Mouse (Mus musculus): Measurements from ENCODE around the gene Cntnap1. TPM values are rescaled to one million over a fixed set of nuclear protein-coding genes. Genes with fewer than 3 reads are reported as not detected.
A peak's percentile ranks its signal among the peaks of the same experiment; 100 is the strongest.
"Not testable (repeated sequence)": the region's sequence is repeated elsewhere in the genome, so short reads cannot be mapped to it uniquely, and the experiment has no call there.

Cntnap1 gene
- polyA plus RNA-seq, 1 experiment from 2014 or later = 0.44 TPM

DNA sequence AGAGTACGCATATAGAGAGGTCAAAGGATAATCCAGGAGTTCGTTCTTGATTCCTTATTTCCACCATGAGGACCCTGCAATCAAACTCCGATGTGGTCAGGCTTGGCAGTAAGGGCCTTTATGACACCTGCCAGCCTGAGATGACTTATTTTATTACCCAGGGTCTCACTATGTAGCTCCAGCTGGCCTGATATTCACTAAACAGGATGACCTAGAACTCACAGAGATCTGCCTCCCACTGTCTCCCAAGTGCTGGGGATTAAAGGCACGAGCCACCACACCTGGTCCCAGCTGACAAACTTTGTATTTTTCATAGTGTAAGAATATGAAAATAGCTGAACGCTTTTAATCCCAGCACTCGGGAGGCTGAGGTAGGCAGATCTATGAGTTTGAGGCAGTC is 15.2 kb upstream of the Cntnap1 start:
- Histone ChIP-seq H3K27me3 (ENCODE audit: insufficient read depth, poor library complexity, severe bottlenecking) (peaks cover 18% of the 10 kb centered on the region), H3K4me1 (peaks cover 12% of the 10 kb centered on the region), H3K4me3 (no peak overlapping the region), H3K27ac (no peak overlapping the region), H3K9me3 (no peaks in the 10 kb centered on the region), H3K36me3 (no peaks in the 10 kb centered on the region)
- WGBS = 67% methylated on average over 6 of the region's 6 CpGs
- no peak for DNase-seq (ENCODE audit: low spot score)

DNA sequence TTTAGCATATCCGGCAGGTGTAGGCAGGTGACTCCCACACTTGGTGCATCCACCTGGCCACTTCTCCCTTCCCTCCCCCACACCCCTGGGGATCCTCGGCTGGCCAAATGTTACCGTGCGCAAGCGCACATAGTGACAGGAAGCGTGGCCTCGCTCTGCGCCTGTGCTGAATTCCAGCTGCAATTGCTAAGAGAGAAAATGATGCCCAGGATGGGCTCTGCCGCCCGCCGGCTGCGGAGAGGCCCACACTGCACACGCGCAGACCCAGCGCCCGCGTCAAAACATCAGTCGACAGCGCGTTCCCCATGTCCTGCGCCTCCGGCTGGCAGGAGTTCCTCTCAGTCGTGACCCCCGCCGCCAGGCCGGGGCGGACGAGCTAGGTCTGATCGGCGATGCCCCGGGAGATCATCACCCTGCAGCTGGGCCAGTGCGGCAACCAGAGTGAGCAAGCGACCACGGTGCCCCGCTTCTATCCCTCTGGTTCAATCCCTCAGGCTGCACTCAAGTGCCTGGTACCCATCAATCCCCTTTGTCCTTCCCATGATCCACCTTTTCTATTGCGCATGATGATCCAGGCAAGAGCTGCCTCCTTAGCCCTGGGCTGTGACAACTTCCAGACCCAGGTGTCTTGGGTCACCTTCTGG is 14.5 kb upstream of the Cntnap1 start, which contains the start of gene Tubg2:
TSS of gene Tubg2 (plus strand) at position 180 of the 644 bp plus-strand sequence.
- H3K27ac ChIP-seq = peak within 1 kb of the TSS; percentile 82
- DNase-seq (ENCODE audit: low spot score) = peak; percentile 86
- H3K4me3 ChIP-seq = peak within 1 kb of the TSS; percentile 59
- H3K9me3 ChIP-seq = no peaks in the 10 kb centered on the region
- peaks cover 21% of the 10 kb centered on the region for H3K27me3 ChIP-seq (ENCODE audit: insufficient read depth, poor library complexity, severe bottlenecking)
- 2% methylated on average over 36 of the region's 36 CpGs for WGBS
- no peaks in the 10 kb centered on the region for H3K36me3 ChIP-seq
- peaks cover 12% of the 10 kb centered on the region for H3K4me1 ChIP-seq

DNA sequence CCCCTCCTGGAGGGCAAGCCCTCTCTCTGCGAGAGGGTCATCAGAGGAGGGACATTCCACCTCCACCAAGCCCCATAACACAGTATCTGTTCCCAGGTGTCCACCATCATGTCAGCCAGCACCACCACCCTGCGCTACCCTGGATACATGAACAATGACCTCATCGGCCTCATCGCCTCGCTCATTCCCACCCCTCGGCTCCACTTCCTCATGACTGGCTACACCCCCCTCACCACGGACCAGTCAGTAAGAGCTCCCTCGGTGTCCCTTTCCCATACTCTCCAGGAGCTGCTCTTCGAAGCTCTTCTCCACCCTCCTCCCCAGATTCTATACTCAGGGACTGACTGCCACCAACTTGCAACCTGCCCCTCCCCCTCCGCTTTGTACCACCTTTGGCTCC is 10.2 kb upstream of the Cntnap1 start:
- not testable (repeated sequence) for H3K4me3 ChIP-seq; H3K9me3 ChIP-seq; H3K27ac ChIP-seq; DNase-seq (ENCODE audit: low spot score)
- H3K4me1 ChIP-seq = peaks cover 36% of the 10 kb centered on the region
- peaks cover 33% of the 10 kb centered on the region for H3K36me3 ChIP-seq
- H3K27me3 ChIP-seq (ENCODE audit: insufficient read depth, poor library complexity, severe bottlenecking) = peaks cover 64% of the 10 kb centered on the region
- WGBS = 66% methylated on average over 9 of the region's 10 CpGs

DNA sequence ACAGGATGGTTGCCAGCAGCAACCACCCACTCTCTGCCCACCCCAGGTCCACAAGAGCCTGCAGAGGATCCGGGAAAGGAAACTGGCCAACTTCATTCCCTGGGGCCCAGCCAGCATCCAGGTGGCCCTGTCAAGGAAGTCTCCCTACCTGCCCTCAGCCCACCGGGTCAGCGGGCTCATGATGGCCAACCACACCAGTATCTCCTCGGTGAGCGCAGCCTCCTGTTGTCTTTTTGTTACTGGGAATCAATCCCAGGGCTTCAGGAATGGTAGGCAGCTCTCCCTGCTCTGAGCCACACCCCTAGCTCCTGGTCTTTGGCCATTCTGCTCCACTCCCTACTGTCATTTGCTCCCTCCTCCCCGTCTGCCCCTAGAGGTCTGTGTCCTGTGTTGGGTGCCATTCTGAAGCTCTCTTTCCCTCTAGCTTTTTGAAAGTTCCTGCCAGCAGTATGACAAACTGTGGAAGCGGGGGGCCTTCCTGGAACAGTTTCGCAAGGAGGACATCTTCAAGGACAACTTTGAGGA is 9.3 kb upstream of the Cntnap1 start:
- H3K9me3 ChIP-seq; H3K27ac ChIP-seq; DNase-seq (ENCODE audit: low spot score); H3K4me3 ChIP-seq: not testable (repeated sequence)
- 68% methylated on average over 8 of the region's 8 CpGs for WGBS
- peaks cover 35% of the 10 kb centered on the region for H3K4me1 ChIP-seq
- peaks cover 33% of the 10 kb centered on the region for H3K36me3 ChIP-seq
- peaks cover 71% of the 10 kb centered on the region for H3K27me3 ChIP-seq (ENCODE audit: insufficient read depth, poor library complexity, severe bottlenecking)

- no peak overlapping the region for H3K4me3 ChIP-seq
- peaks cover 30% of the 10 kb centered on the region for H3K4me1 ChIP-seq
- H3K27me3 ChIP-seq (ENCODE audit: insufficient read depth, poor library complexity, severe bottlenecking) = peaks cover 71% of the 10 kb centered on the region
- WGBS = 86% methylated on average over 15 of the region's 15 CpGs
- H3K27ac ChIP-seq = no peak overlapping the region
- peaks cover 38% of the 10 kb centered on the region for H3K36me3 ChIP-seq
- DNase-seq (ENCODE audit: low spot score) = no peak
- no peaks in the 10 kb centered on the region for H3K9me3 ChIP-seq
Measured at GRCm38 (mm10) chr11:101161551-101161950, 8.8 kb upstream of the Cntnap1 start.

DNA sequence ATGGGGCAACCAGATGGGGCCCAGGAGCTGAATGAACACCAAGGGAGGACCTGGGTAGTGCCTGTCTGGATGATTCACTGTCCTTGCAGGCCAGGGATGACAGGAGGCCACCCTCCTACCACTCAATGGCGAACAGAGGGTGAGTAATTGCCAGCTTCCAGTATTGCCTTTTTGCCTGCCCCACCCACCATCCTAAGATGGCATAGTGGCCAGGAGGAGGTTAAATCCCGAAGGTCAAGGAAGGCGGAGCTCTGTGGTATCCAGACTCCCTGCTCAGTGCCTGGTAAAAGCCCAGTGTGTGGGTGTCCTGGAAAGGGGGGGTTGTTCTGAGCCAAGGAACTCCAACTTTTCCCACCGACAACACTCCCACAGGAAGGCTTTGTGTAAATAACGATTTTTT is 8.0 kb upstream of the Cntnap1 start:
- H3K4me1 ChIP-seq = peaks cover 29% of the 10 kb centered on the region
- H3K27me3 ChIP-seq (ENCODE audit: insufficient read depth, poor library complexity, severe bottlenecking) = peaks cover 74% of the 10 kb centered on the region
- no peak for DNase-seq (ENCODE audit: low spot score)
- H3K9me3 ChIP-seq = no peaks in the 10 kb centered on the region
- peaks cover 45% of the 10 kb centered on the region for H3K36me3 ChIP-seq
- H3K4me3 ChIP-seq = no peak overlapping the region
- 53% methylated on average over 5 of the region's 5 CpGs for WGBS
- H3K27ac ChIP-seq = no peak overlapping the region

GRCm38 (mm10) chr11:101162772-101163171 is 7.6 kb upstream of the Cntnap1 start:
- no peak overlapping the region for H3K27ac ChIP-seq
- H3K36me3 ChIP-seq = peaks cover 50% of the 10 kb centered on the region
- H3K9me3 ChIP-seq = no peaks in the 10 kb centered on the region
- 73% methylated on average over 5 of the region's 5 CpGs for WGBS
- H3K4me1 ChIP-seq = peaks cover 32% of the 10 kb centered on the region
- no peak for DNase-seq (ENCODE audit: low spot score)
- H3K4me3 ChIP-seq = no peak overlapping the region
- H3K27me3 ChIP-seq (ENCODE audit: insufficient read depth, poor library complexity, severe bottlenecking) = peaks cover 74% of the 10 kb centered on the region

DNA sequence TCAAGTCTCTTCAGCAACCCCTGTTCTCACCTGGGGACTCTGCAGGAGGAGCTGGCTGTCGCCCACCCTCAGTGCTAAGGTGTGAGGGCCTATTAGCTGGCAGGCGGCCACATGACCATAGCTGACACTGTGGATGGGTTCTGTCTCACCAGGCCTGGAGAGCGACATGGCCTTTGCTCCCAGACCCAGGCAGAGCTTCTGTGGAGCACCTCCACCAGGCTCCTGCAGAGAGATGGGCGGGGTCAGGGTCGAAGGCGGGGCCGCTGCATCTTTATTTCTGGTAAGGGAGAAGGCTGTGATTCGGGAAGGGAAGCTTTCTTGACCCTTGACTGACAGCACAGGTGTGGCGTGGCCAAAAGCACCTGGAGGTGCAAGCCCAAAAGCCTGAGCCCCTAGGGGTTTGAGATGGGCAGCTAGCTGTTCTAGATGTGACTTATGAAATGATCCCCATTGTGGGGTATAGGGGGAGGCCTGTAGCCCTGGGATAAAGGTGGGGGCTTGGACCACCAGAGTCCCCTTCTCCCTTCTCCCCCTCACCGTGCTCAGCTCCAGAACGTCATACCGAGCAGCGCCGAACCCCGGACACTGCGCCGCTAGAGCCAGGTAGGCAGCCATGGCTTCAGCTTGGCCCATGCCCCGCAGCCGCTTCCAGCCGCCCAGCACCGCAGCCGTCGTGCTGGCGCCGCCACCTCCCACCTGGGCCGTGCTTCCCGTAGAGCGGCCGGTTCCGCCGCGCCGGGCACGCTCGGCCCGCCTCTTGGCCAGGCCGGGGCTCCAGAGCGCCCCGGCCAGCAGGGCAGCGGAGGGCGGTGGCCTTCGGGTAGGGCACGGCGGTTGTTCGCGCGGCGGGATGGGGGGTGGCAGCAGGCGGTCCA is 6.6 kb upstream of the Cntnap1 start:
- H3K36me3 ChIP-seq = peaks cover 56% of the 10 kb centered on the region
- H3K4me3 ChIP-seq = peak overlapping the region; percentile 57
- peaks cover 82% of the 10 kb centered on the region for H3K27me3 ChIP-seq (ENCODE audit: insufficient read depth, poor library complexity, severe bottlenecking)
- H3K27ac ChIP-seq = peak overlapping the region; percentile 60
- DNase-seq (ENCODE audit: low spot score) = no peak
- WGBS = 17% methylated on average over 47 of the region's 49 CpGs
- peaks cover 39% of the 10 kb centered on the region for H3K4me1 ChIP-seq
- no peaks in the 10 kb centered on the region for H3K9me3 ChIP-seq

DNA sequence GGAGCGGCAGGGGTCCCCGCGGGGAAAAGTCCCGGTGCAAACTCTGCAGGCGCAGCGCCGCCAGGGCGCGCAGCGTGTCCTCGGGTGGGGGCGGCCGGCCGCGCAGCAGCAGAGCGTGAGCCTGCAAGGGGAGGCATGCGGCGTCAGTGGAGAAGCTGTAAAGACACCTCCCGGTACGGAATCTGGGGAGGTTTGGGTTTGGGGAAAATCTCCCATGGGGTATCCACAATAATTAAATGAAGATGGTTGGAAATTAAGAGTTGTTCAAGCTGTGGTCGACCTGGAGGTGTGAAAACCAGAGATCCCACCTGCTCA is 6.0 kb upstream of the Cntnap1 start:
- no peak for DNase-seq (ENCODE audit: low spot score)
- H3K27ac ChIP-seq = peak overlapping the region; percentile 60; the same call in 1 of the 2 replicates
- H3K4me3 ChIP-seq = peak overlapping the region; percentile 57
- H3K4me1 ChIP-seq = peaks cover 45% of the 10 kb centered on the region
- H3K27me3 ChIP-seq (ENCODE audit: insufficient read depth, poor library complexity, severe bottlenecking) = peaks cover 87% of the 10 kb centered on the region
- no peaks in the 10 kb centered on the region for H3K9me3 ChIP-seq
- peaks cover 56% of the 10 kb centered on the region for H3K36me3 ChIP-seq
- 13% methylated on average over 21 of the region's 21 CpGs for WGBS

GRCm38 (mm10) chr11:101164677-101165580 is 5.4 kb upstream of the Cntnap1 start:
- Histone ChIP-seq H3K4me3 (peak overlapping the region; percentile 57), H3K4me1 (peaks cover 51% of the 10 kb centered on the region), H3K9me3 (no peaks in the 10 kb centered on the region), H3K36me3 (peaks cover 56% of the 10 kb centered on the region), H3K27me3 (ENCODE audit: insufficient read depth, poor library complexity, severe bottlenecking) (peaks cover 94% of the 10 kb centered on the region), H3K27ac (no peak overlapping the region)
- DNase-seq (ENCODE audit: low spot score) = no peak
- WGBS = 16% methylated on average over 35 of the region's 35 CpGs

DNA sequence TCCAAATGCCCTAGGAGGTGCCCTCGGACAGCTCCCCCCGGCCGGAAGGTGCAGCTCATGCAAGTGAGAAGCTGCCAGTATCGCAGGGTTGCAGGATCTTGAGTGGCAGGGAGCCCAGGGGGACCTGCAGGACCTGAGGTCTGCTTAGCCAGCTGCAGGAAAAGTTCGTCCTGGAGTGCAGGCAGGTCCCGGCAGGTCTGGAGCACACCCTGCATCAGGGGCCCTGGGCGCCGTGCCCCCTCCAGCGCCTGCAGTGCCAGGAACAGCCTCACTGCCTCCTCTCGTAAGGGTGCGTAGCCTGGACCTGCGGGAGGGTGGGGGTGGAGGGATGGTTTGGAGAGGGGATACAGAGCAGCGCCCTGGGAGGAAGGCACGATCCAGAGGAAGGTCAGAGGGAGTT is 4.0 kb upstream of the Cntnap1 start:
- Histone ChIP-seq H3K4me3 (no peak overlapping the region), H3K27me3 (ENCODE audit: insufficient read depth, poor library complexity, severe bottlenecking) (peaks cover 91% of the 10 kb centered on the region), H3K27ac (no peak overlapping the region), H3K9me3 (no peaks in the 10 kb centered on the region), H3K4me1 (peaks cover 62% of the 10 kb centered on the region), H3K36me3 (peaks cover 53% of the 10 kb centered on the region)
- DNase-seq (ENCODE audit: low spot score) = no peak
- 67% methylated on average over 14 of the region's 14 CpGs for WGBS

- Histone ChIP-seq H3K4me1 (peaks cover 72% of the 10 kb centered on the region), H3K4me3 (no peak overlapping the region), H3K36me3 (peaks cover 42% of the 10 kb centered on the region), H3K27me3 (ENCODE audit: insufficient read depth, poor library complexity, severe bottlenecking) (peaks cover 80% of the 10 kb centered on the region), H3K9me3 (no peaks in the 10 kb centered on the region), H3K27ac (no peak overlapping the region)
- 47% methylated on average over 19 of the region's 19 CpGs for WGBS
- DNase-seq (ENCODE audit: low spot score) = no peak
Measured at GRCm38 (mm10) chr11:101167211-101167962, 2.9 kb upstream of the Cntnap1 start.

Measured in heart, embryonic 10.5 days (tissue).